Mouse (Mus musculus) layer of hippocampus, adult 2 months (tissue): ENCODE results near the gene Magi2. TPM values are rescaled to one million over a fixed set of nuclear protein-coding genes. Genes with fewer than 3 reads are reported as not detected.
A peak's percentile ranks its signal among the peaks of the same experiment; 100 is the strongest.
"Not testable (repeated sequence)": the region's sequence is repeated elsewhere in the genome, so short reads cannot be mapped to it uniquely, and the experiment has no call there.

Experiments
- DNase-seq, 2 experiments: peaks; one replicate each; pipeline ENCODE4 v3.0.0; 2022; ENCODE audit warnings: low spot score in 2 of 2
- H3K27ac ChIP-seq: fragments of 200-600 bp; 2 replicates; pipeline ENCODE4 v1.8.1; 2022
- H3K4me3 ChIP-seq: fragments of 200-600 bp; 2 replicates; pipeline ENCODE4 v1.8.1; 2022; ENCODE audit warnings: mild to moderate bottlenecking
- CTCF ChIP-seq: fragments of 200-600 bp; conservative IDR thresholded peaks from 2 replicates; pipeline ENCODE4 v1.8.1; 2022; ENCODE audit warnings: antibody characterized with exemption, mild to moderate bottlenecking, moderate library complexity
- total RNA-seq, 2 experiments: library from RNA; stranded (reverse); gene quantifications; 2 replicates each; pipeline ENCODE4 v1.2.3; 2021

Gene Magi2
- total RNA-seq, 2 experiments from 2014 or later = 133 to 150 TPM

GRCm38 (mm10) chr5:19306656-19307055 lies 79.8 kb downstream of the Magi2 start:
- Histone ChIP-seq H3K4me3 (no peak overlapping the region), H3K27ac (no peak overlapping the region)
- no peak for TF ChIP-seq CTCF
- DNase-seq = no peak

- Histone ChIP-seq H3K27ac (no peak overlapping the region), H3K4me3 (no peak overlapping the region)
- no peak for DNase-seq
- no peak for TF ChIP-seq CTCF
These were observed 83.0 kb downstream of the Magi2 start for GRCm38 (mm10) chr5:19309870-19310269.

- no peak overlapping the region for H3K27ac ChIP-seq
- no peak for TF ChIP-seq CTCF
These were observed 95.7 kb downstream of the Magi2 start for GRCm38 (mm10) chr5:19322532-19322931.

GRCm38 (mm10) chr5:19337561-19337960 lies 110.7 kb downstream of the Magi2 start:
- TF ChIP-seq CTCF = no peak
- no peak for DNase-seq
- Histone ChIP-seq H3K27ac (no peak overlapping the region), H3K4me3 (no peak overlapping the region)

More at GRCm38 (mm10) chr5:19322532-19322931, 95.7 kb downstream of the Magi2 start:
- H3K4me3 ChIP-seq = no peak overlapping the region
- no peak for DNase-seq

- Histone ChIP-seq H3K4me3 (no peak overlapping the region), H3K27ac (no peak overlapping the region)
- no peak for DNase-seq
- TF ChIP-seq CTCF = no peak
These were observed 141.3 kb downstream of the Magi2 start for GRCm38 (mm10) chr5:19368175-19368574.

GRCm38 (mm10) chr5:19395876-19396275 lies 169.0 kb downstream of the Magi2 start:
- TF ChIP-seq CTCF = no peak
- no peak for DNase-seq

GRCm38 (mm10) chr5:19400299-19400698 lies 173.5 kb downstream of the Magi2 start:
- Histone ChIP-seq H3K4me3 (no peak overlapping the region), H3K27ac (no peak overlapping the region)
- TF ChIP-seq CTCF = no peak
- DNase-seq = no peak

More at GRCm38 (mm10) chr5:19395876-19396275, 169.0 kb downstream of the Magi2 start:
- Histone ChIP-seq H3K27ac (no peak overlapping the region), H3K4me3 (no peak overlapping the region)

GRCm38 (mm10) chr5:19400738-19401408 lies 174.0 kb downstream of the Magi2 start:
- H3K4me3 ChIP-seq = no peak overlapping the region
- peak; percentile 88 for TF ChIP-seq CTCF
- DNase-seq = peak; percentile 16 to 43
- no peak overlapping the region for H3K27ac ChIP-seq

- not testable (repeated sequence) for H3K27ac ChIP-seq, H3K4me3 ChIP-seq, DNase-seq
- TF ChIP-seq CTCF = peak; percentile 57
These were observed 177.4 kb downstream of the Magi2 start for GRCm38 (mm10) chr5:19404268-19404667.

- TF ChIP-seq CTCF = no peak
- H3K4me3 ChIP-seq = no peak overlapping the region
- no peak overlapping the region for H3K27ac ChIP-seq
- no peak for DNase-seq
These were observed 187.7 kb downstream of the Magi2 start for GRCm38 (mm10) chr5:19414556-19414955.

- peak; percentile 84 for TF ChIP-seq CTCF
- no peak overlapping the region for H3K27ac ChIP-seq
- H3K4me3 ChIP-seq = no peak overlapping the region
- peak; percentile 64 to 74 for DNase-seq
These were observed 202.5 kb downstream of the Magi2 start for GRCm38 (mm10) chr5:19429290-19429689.

- DNase-seq = no peak
- no peak for TF ChIP-seq CTCF
- H3K27ac ChIP-seq = no peak overlapping the region
- no peak overlapping the region for H3K4me3 ChIP-seq
These were observed 235.7 kb downstream of the Magi2 start for GRCm38 (mm10) chr5:19462541-19462940.

GRCm38 (mm10) chr5:19465383-19465782 lies 238.5 kb downstream of the Magi2 start:
- TF ChIP-seq CTCF = no peak
- H3K4me3 ChIP-seq = no peak overlapping the region
- no peak for DNase-seq
- no peak overlapping the region for H3K27ac ChIP-seq

GRCm38 (mm10) chr5:19472851-19473439 lies 246.1 kb downstream of the Magi2 start:
- no peak overlapping the region for H3K4me3 ChIP-seq
- DNase-seq = no peak
- no peak for TF ChIP-seq CTCF
- no peak overlapping the region for H3K27ac ChIP-seq
